Mouse (Mus musculus): ENCODE measurements around the gene Gm10322. TPM values are rescaled to one million over a fixed set of nuclear protein-coding genes. Genes with fewer than 3 reads are reported as not detected.

The Gm10322 gene
- not detected for polyA plus RNA-seq (2014; fragmentation: Illumina TruSeq; extraction: RNeasy Lipid Tissue Mini Kit (QIAGEN cat#74804); ENCODE audit: low read depth, low replicate concordance)

DNA sequence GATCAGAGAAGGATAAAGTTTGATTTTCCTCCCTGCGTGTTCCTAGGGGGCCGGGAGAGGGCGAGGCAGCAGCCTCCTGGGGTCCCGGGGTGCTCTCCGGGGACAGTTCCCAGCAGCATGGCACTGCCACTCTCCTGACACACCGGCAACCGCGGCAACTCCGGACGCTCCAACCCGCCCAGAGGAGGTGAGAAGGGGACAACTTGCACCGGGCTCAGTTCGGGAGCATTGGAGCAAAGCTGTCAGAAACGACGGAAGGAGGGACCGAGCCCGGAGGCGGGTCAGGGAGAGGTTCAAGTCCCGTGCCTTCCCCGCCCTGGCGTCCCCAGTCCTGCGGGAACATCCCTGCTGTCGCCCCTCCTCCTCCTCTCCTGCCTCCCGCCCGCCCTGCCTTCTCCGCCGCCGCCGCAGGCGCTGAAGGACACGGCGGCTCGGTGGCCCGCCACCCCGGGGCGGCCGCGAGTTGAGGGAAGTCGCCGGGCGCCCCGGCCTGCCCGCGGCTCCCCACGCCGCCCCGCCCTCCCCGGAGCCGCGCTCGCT, at the start of gene Gm10322:
Gene Gm10322 (plus strand): TSS at position 83 of the 540 bp plus-strand sequence.

DNA sequence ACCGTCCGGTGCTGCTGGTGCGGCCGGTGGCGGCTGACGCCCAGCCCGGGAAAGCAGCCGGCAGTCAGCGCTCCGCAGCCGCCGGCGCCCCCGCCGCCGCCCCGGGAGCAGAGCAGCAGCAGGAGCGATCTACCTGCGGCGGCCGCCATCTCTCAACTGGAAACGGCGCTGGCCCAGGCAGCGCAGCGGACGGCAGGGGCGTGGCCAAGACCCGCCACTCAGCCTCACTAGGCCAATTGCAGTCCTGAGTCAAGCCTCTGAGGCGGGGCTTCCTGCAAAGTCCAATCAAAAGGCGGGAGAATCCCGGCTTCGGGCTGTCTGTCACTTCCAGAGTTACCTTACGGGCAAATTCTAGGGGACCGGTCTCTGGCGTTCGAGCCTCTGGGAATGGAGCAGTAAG, 659 bp downstream of the Gm10322 start, which contains the start of gene Mcu:
Gene Mcu (minus strand): TSS at position 171 of the 400 bp plus-strand sequence.

Other genes with a start within 250 kb of the Gm10322 start
- gene Gm10273, start 220.4 kb upstream of the Gm10322 start, polyA plus RNA-seq (2014; fragmentation: Illumina TruSeq; extraction: RNeasy Lipid Tissue Mini Kit (QIAGEN cat#74804); ENCODE audit: low read depth, low replicate concordance): 10.6 TPM
- gene Pla2g12b, start 212.4 kb upstream of the Gm10322 start, polyA plus RNA-seq (2014; fragmentation: Illumina TruSeq; extraction: RNeasy Lipid Tissue Mini Kit (QIAGEN cat#74804); ENCODE audit: low read depth, low replicate concordance): not detected
- gene Oit3, start 174.3 kb upstream of the Gm10322 start, polyA plus RNA-seq (2014; fragmentation: Illumina TruSeq; extraction: RNeasy Lipid Tissue Mini Kit (QIAGEN cat#74804); ENCODE audit: low read depth, low replicate concordance): 0.73 TPM
- 23.2 TPM for gene Mcu, start 629 bp downstream of the Gm10322 start, polyA plus RNA-seq (2014; fragmentation: Illumina TruSeq; extraction: RNeasy Lipid Tissue Mini Kit (QIAGEN cat#74804); ENCODE audit: low read depth, low replicate concordance)
- gene Micu1, start 86.4 kb downstream of the Gm10322 start, polyA plus RNA-seq (2014; fragmentation: Illumina TruSeq; extraction: RNeasy Lipid Tissue Mini Kit (QIAGEN cat#74804); ENCODE audit: low read depth, low replicate concordance): 15.0 TPM